Mouse (Mus musculus): ENCODE results near the gene Prr32.

Gene Prr32

DNA sequence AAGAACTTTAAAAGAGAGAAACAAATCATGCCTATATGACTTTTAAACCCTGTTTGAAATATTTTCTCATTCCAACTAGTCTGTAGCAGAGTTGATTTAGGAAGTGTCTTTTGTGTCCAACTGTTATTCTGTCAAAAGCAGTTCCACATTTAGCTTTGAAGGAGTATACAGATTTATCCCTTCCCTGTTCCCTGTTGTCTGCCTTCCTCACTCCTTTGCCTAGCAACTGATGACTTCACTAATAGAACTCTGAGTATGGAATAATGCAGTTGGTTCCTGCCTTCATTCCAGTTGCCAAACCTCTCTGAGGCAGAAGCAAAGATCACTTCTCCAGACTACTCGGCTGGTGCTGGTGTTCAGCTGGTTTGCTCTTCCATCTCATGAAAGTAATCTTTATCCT, at the start of gene Prr32:
Gene Prr32, plus strand, starts transcription at position 301 of the 400 bp plus-strand sequence.
- no peak for DNase-seq (ENCODE audit: low spot score)
